Mouse (Mus musculus): ENCODE data around the gene Vmn1r210. TPM values are rescaled to one million over a fixed set of nuclear protein-coding genes. Genes with fewer than 3 reads are reported as not detected.
"Not testable (repeated sequence)": the region's sequence is repeated elsewhere in the genome, so short reads cannot be mapped to it uniquely, and the experiment has no call there.

Vmn1r210 gene
- polyA plus RNA-seq (2012; ENCODE audit: insufficient read depth, insufficient read length, missing spikeins) = not detected in 2 replicates

- Histone ChIP-seq H3K27ac (replicated peaks; ENCODE audit: low read depth, low read length) (no peak within 1 kb of the TSS), H3K4me3 (ENCODE audit: insufficient read depth, low read depth, low read length) (no peak within 1 kb of the TSS), H3K4me1 (ENCODE audit: control insufficient read depth, insufficient read depth, insufficient read length, low read length) (no peaks in the 10 kb centered on the region)
Measured at GRCm38 (mm10) chr13:22831248-22831647, at the start of gene Vmn1r210. Gene Vmn1r210 (minus strand): TSS chr13:22831348.

DNA sequence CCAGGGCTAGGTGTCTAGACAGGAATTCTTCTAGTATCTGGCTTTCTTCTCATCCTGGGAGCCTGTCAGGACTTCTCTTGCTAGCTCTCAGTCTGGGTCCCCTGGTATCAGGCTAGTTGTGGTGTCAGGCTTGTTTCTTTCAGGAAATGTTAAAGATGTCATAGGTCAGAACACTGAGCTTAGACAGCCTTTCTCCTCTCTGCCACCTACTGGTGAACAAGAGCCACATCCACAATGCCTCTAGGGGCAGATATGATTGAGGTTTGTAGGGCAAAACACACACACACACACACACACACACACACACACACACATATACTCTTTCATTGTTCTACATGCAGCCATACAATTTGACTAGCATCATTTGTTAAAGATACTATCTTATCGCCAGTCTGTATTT lies 48.1 kb upstream of the Vmn1r210 start:
- Histone ChIP-seq H3K4me1 (ENCODE audit: control insufficient read depth, insufficient read depth, insufficient read length, low read length) (no peaks in the 10 kb centered on the region), H3K27ac (replicated peaks; ENCODE audit: low read depth, low read length) (no peak overlapping the region), H3K4me3 (ENCODE audit: insufficient read depth, low read depth, low read length) (no peak overlapping the region)

GRCm38 (mm10) chr13:22857461-22857860 lies 26.3 kb upstream of the Vmn1r210 start, which contains the start of gene Vmn1r211:
Gene Vmn1r211 (minus strand): TSS chr13:22857561.
- no peak within 1 kb of the TSS for H3K27ac ChIP-seq (replicated peaks; ENCODE audit: low read depth, low read length)
- no peaks in the 10 kb centered on the region for H3K4me1 ChIP-seq (ENCODE audit: control insufficient read depth, insufficient read depth, insufficient read length, low read length)
- no peak within 1 kb of the TSS for H3K4me3 ChIP-seq (ENCODE audit: insufficient read depth, low read depth, low read length)

GRCm38 (mm10) chr13:22854760-22855159 lies 23.6 kb upstream of the Vmn1r210 start:
- Histone ChIP-seq H3K4me3 (ENCODE audit: insufficient read depth, low read depth, low read length) (no peak overlapping the region), H3K4me1 (ENCODE audit: control insufficient read depth, insufficient read depth, insufficient read length, low read length) (no peaks in the 10 kb centered on the region), H3K27ac (replicated peaks; ENCODE audit: low read depth, low read length) (no peak overlapping the region)

GRCm38 (mm10) chr13:22846798-22847197 lies 15.7 kb upstream of the Vmn1r210 start:
- no peaks in the 10 kb centered on the region for H3K4me1 ChIP-seq (ENCODE audit: control insufficient read depth, insufficient read depth, insufficient read length, low read length)
- H3K4me3 ChIP-seq (ENCODE audit: insufficient read depth, low read depth, low read length) = no peak overlapping the region
- H3K27ac ChIP-seq (replicated peaks; ENCODE audit: low read depth, low read length) = no peak overlapping the region

- not testable (repeated sequence) for H3K4me3 ChIP-seq (ENCODE audit: insufficient read depth, low read depth, low read length); H3K27ac ChIP-seq (replicated peaks; ENCODE audit: low read depth, low read length); H3K4me1 ChIP-seq (ENCODE audit: control insufficient read depth, insufficient read depth, insufficient read length, low read length)
Measured at GRCm38 (mm10) chr13:22844304-22844703, 13.2 kb upstream of the Vmn1r210 start.

DNA sequence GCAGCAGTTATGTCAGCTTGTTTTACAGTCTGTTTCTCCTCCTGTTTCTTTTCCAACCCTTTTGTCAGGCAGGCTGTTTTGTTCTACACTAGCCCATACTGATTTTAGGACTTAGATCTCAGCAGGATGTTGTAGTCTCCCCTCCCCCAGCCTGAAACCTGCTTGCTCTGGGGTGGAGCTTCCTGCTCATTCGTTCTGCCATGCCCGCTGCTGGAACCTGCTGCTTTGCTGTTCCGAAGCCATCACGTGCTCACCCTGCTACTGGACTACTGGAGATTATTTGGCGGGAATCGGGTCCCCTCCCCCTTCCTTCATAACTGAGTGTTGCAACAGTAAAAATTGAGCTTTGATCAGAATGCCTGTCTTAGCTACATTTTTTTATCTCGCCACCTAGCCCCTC lies 1.8 kb downstream of the Vmn1r210 start:
- not testable (repeated sequence) for H3K27ac ChIP-seq (replicated peaks; ENCODE audit: low read depth, low read length); H3K4me3 ChIP-seq (ENCODE audit: insufficient read depth, low read depth, low read length); H3K4me1 ChIP-seq (ENCODE audit: control insufficient read depth, insufficient read depth, insufficient read length, low read length)

DNA sequence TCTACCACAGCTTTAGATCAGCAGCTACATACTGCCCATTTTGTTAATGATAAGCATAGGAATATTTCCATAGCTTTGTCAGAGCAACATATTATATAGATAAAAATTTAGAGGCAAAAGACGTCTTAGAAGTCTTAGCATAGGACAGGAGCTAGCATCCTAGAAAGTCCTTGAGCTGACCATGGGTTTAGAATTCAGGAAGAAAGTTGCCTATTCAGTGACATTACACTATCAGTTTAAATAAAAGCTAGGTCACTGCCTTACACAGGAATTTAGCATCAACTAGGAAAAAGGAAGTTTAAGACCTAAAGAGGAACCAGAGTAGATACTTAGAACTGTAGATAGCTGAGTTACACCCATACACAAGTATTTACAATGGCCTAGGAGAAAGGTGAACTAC lies 9.5 kb downstream of the Vmn1r210 start:
- not testable (repeated sequence) for H3K27ac ChIP-seq (replicated peaks; ENCODE audit: low read depth, low read length); H3K4me3 ChIP-seq (ENCODE audit: insufficient read depth, low read depth, low read length); H3K4me1 ChIP-seq (ENCODE audit: control insufficient read depth, insufficient read depth, insufficient read length, low read length)

DNA sequence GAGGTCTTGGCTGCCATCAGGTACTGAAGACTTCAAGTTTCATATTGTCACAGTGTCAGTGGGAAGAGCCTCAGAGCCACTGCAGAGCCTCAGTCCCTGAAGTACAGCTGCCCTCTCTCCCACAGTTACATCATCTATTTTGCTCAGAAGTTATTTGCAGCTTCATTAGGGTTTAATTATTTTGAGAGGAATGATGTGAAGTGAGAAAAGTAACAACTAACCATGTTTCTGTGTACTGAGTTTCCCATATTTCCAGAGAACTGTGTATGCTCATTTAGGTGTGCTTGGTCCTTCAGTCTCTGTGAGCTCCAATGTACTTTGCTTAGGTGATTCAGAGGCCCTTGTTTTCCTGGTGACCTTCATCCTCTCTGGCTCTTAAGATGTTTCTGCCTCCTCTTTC lies 21.6 kb downstream of the Vmn1r210 start, which contains the start of gene Vmn1r209:
Gene Vmn1r209 (minus strand): TSS at position 101 of the 400 bp plus-strand sequence.
- H3K4me1 ChIP-seq (ENCODE audit: control insufficient read depth, insufficient read depth, insufficient read length, low read length); H3K27ac ChIP-seq (replicated peaks; ENCODE audit: low read depth, low read length); H3K4me3 ChIP-seq (ENCODE audit: insufficient read depth, low read depth, low read length): not testable (repeated sequence)

DNA sequence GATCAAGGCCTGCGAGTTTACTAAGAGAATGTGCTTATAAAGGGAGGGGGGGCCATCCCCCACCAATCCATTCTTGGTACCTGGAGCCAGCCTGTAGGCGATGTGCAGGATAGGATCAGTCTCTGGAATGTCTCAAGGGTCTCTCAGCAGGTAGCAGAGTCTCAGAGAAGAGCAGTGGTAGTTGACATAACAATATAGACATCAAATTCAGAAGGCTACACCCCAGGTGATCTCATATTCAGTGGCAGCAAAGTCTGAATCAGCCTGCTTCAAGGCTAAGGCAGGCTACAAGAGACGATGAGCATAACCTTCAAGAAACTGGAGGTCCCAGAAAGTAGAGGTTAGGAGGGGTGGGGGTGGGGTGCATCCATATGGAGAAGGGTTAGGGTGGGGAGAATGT lies 43.1 kb downstream of the Vmn1r210 start:
- not testable (repeated sequence) for H3K4me3 ChIP-seq (ENCODE audit: insufficient read depth, low read depth, low read length); H3K27ac ChIP-seq (replicated peaks; ENCODE audit: low read depth, low read length); H3K4me1 ChIP-seq (ENCODE audit: control insufficient read depth, insufficient read depth, insufficient read length, low read length)

DNA sequence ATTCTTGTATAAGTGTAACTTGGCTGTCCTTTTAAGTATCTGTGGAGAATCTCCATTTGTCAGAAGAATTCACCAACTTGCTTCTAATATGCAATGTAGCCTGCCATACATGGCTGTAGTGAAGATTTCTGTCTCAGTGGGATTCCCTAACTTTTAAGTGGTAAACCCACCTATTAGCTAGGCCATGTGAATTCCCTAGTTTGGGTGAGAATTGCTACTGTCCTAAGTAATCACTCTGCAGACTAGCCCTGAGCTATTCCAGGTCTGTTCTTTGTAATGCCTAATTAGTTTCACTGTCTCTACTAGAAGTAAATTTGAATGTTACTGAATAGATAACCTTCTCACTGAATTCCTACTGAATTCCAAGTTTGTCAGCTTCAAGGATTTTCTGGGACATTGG lies 47.0 kb downstream of the Vmn1r210 start:
- H3K4me3 ChIP-seq (ENCODE audit: insufficient read depth, low read depth, low read length); H3K4me1 ChIP-seq (ENCODE audit: control insufficient read depth, insufficient read depth, insufficient read length, low read length); H3K27ac ChIP-seq (replicated peaks; ENCODE audit: low read depth, low read length): not testable (repeated sequence)

- not testable (repeated sequence) for H3K4me3 ChIP-seq (ENCODE audit: insufficient read depth, low read depth, low read length); H3K27ac ChIP-seq (replicated peaks; ENCODE audit: low read depth, low read length); H3K4me1 ChIP-seq (ENCODE audit: control insufficient read depth, insufficient read depth, insufficient read length, low read length)
Measured at GRCm38 (mm10) chr13:22777300-22777699, 53.8 kb downstream of the Vmn1r210 start, which contains the start of gene Vmn1r208. Gene Vmn1r208 (minus strand): TSS chr13:22777400.

Other genes with a start within 250 kb of the Vmn1r210 start
- not detected in 2 replicates for gene Vmn1r205, start 238.3 kb downstream of the Vmn1r210 start, polyA plus RNA-seq (2012; ENCODE audit: insufficient read depth, insufficient read length, missing spikeins)
- gene Vmn1r206, start 207.1 kb downstream of the Vmn1r210 start, polyA plus RNA-seq (2012; ENCODE audit: insufficient read depth, insufficient read length, missing spikeins) = not detected in 2 replicates
- gene Vmn1r207-ps, start 101.7 kb downstream of the Vmn1r210 start, polyA plus RNA-seq (2012; ENCODE audit: insufficient read depth, insufficient read length, missing spikeins) = not detected in 2 replicates
- not detected in 2 replicates for gene Vmn1r208, start 53.9 kb downstream of the Vmn1r210 start, polyA plus RNA-seq (2012; ENCODE audit: insufficient read depth, insufficient read length, missing spikeins)
- gene Vmn1r209, start 21.7 kb downstream of the Vmn1r210 start, polyA plus RNA-seq (2012; ENCODE audit: insufficient read depth, insufficient read length, missing spikeins) = not detected in 2 replicates
- not detected in 2 replicates for gene Vmn1r211, start 26.2 kb upstream of the Vmn1r210 start, polyA plus RNA-seq (2012; ENCODE audit: insufficient read depth, insufficient read length, missing spikeins)
- gene Vmn1r212, start 52.9 kb upstream of the Vmn1r210 start, polyA plus RNA-seq (2012; ENCODE audit: insufficient read depth, insufficient read length, missing spikeins) = not detected in 2 replicates
- gene Vmn1r213, start 176.3 kb upstream of the Vmn1r210 start, polyA plus RNA-seq (2012; ENCODE audit: insufficient read depth, insufficient read length, missing spikeins) = not detected in 2 replicates
- gene Vmn1r214, start 199.1 kb upstream of the Vmn1r210 start, polyA plus RNA-seq (2012; ENCODE audit: insufficient read depth, insufficient read length, missing spikeins) = not detected in 2 replicates
- gene Vmn1r215, start 236.7 kb upstream of the Vmn1r210 start, polyA plus RNA-seq (2012; ENCODE audit: insufficient read depth, insufficient read length, missing spikeins) = not detected in 2 replicates